Mouse (Mus musculus) liver, embryonic 11.5 days (tissue): ENCODE data around the gene Macrod1. TPM values are rescaled to one million over a fixed set of nuclear protein-coding genes. Genes with fewer than 3 reads are reported as not detected.

Experiments used
- ATAC-seq: fragments of 200-750 bp; cut with Nextera tagmentation; replicated peaks from 2 replicates; pipeline ENCODE4 v1.8.0; 2017; ENCODE audit warnings: moderate number of reproducible peaks, mild to moderate bottlenecking, moderate TSS enrichment, moderate library complexity; ENCODE audit not compliant: low FRiP score
- DNase-seq: peaks from one replicate; pipeline ENCODE4 v3.0.0-alpha.2; 2017; ENCODE audit warnings: low spot score
- H3K27ac ChIP-seq: fragments of 300-500 bp; sonication (generic); 2 replicates; pipeline ENCODE4 v1.5.1; 2014; ENCODE audit warnings: mild to moderate bottlenecking, low read depth, low read length, control low read depth
- H3K27me3 ChIP-seq: fragments of 300-500 bp; sonication (generic); replicated peaks from 2 replicates; pipeline ENCODE4 v1.6.1; 2014; ENCODE audit warnings: low read length, mixed read lengths; ENCODE audit not compliant: control insufficient read depth, insufficient read depth
- H3K36me3 ChIP-seq: fragments of 300-500 bp; sonication (generic); 2 replicates; pipeline ENCODE4 v1.6.1; 2014; ENCODE audit warnings: mild to moderate bottlenecking, low read length, moderate library complexity, mixed read lengths; ENCODE audit not compliant: control insufficient read depth, insufficient read depth
- H3K4me1 ChIP-seq: fragments of 300-500 bp; sonication (generic); replicated peaks from 2 replicates; pipeline ENCODE4 v1.6.1; 2014; ENCODE audit warnings: low read length, mixed read lengths; ENCODE audit not compliant: control insufficient read depth, insufficient read depth
- H3K4me2 ChIP-seq: fragments of 300-500 bp; sonication (generic); 2 replicates; pipeline ENCODE4 v1.6.1; 2014; ENCODE audit warnings: mild to moderate bottlenecking, control low read depth, moderate library complexity
- H3K4me3 ChIP-seq: fragments of 300-500 bp; sonication (generic); 2 replicates; pipeline ENCODE4 v1.5.1; 2014; ENCODE audit warnings: low read depth, low read length, control low read depth
- H3K9ac ChIP-seq: fragments of 300-500 bp; sonication (generic); 2 replicates; pipeline ENCODE4 v1.6.1; 2014; ENCODE audit warnings: low read depth, low read length, control low read depth
- H3K9me3 ChIP-seq: fragments of 300-500 bp; sonication (generic); 2 replicates; pipeline ENCODE4 v1.6.1; 2016; ENCODE audit warnings: low read length, inconsistent platforms, mixed read lengths; ENCODE audit not compliant: control insufficient read depth
- WGBS: fragments of 180-500 bp; shearing (Covaris S2); extraction: QIAGEN DNeasy Blood & Tissue Kit; methylation state at CpG from one replicate; pipeline ENCODE4 v1.1.7; 2014; 5-methylcytosine and 5-hydroxymethylcytosine counted together
- polyA plus RNA-seq: library from polyadenylated mRNA; unstranded; fragments of >200 nt; fragmentation: Nextera tagmentation; extraction: Ambion mirVana; gene quantifications from 2 replicates; pipeline ENCODE4 v1.2.1, GENCODE M21; 2014

The Macrod1 gene
- polyA plus RNA-seq, 1 experiment from 2014 or later, result 5.9 TPM

DNA sequence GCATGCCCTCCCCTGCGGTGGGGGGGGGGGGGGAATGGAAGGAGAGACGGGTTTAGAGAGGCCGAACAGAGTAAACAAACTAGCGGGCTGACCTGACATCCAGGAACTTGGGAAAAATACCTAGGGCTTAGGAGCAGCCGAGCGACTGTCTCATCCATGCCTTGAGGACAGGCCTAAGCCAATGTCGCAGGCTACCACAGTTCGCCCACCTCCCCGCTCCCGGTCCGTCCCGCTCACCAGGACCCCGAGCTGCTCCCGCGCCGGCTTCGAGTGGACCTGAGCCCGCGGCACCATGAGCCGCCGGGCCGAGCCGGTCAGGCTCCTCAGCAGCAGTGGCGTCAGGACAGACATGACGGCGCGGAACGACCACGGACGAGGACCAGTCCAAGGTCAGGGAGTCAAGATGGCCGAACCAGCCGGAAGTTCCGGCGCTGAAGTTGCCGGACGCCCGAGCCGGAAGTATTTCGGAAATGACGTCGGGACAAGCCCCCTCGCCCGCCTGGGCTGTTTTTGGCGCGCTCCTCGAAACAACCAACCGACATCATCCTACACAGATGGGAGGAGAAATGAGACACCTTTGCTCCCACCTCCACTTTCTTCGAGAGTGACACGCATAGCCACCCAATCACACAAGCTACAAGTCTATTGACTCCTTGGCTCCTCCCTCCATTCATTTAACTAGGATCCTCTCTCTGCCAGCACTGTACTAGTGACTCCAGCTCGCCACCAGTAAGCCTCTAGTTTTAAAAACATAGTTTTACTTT lies 160.7 kb downstream of the Macrod1 start, which contains the start of gene Cox8a:
Cox8a (minus strand) TSS at position 455 of the 764 bp plus-strand sequence.
- Histone ChIP-seq H3K9ac (peak within 1 kb of the TSS; percentile 91), H3K9me3 (no peaks in the 10 kb centered on the region), H3K4me3 (peak within 1 kb of the TSS; percentile 83), H3K27me3 (no peaks in the 10 kb centered on the region), H3K4me1 (peaks cover 19% of the 10 kb centered on the region), H3K27ac (peak within 1 kb of the TSS; percentile 67), H3K4me2 (peak within 1 kb of the TSS; percentile 87), H3K36me3 (peaks cover 13% of the 10 kb centered on the region)
- ATAC-seq (peak; percentile 98), DNase-seq (peak; percentile 96)
- under 1% methylated on average over 50 of the region's 50 CpGs for WGBS

GRCm38 (mm10) chr19:7217926-7218267 lies 161.3 kb downstream of the Macrod1 start:
- ATAC-seq (peak; percentile 21; the same call in 1 of the 2 replicates), DNase-seq (no peak)
- peaks cover 19% of the 10 kb centered on the region for H3K4me1 ChIP-seq
- 8% methylated on average over 6 of the region's 6 CpGs for WGBS
- H3K9ac ChIP-seq, result peak overlapping the region; percentile 65
- H3K4me3 ChIP-seq, result peak overlapping the region; percentile 83
- H3K36me3 ChIP-seq, result peaks cover 13% of the 10 kb centered on the region
- peak overlapping the region; percentile 87 for H3K4me2 ChIP-seq
- H3K9me3 ChIP-seq, result no peaks in the 10 kb centered on the region
- no peaks in the 10 kb centered on the region for H3K27me3 ChIP-seq
- peak overlapping the region; percentile 11; the same call in 1 of the 2 replicates for H3K27ac ChIP-seq

DNA sequence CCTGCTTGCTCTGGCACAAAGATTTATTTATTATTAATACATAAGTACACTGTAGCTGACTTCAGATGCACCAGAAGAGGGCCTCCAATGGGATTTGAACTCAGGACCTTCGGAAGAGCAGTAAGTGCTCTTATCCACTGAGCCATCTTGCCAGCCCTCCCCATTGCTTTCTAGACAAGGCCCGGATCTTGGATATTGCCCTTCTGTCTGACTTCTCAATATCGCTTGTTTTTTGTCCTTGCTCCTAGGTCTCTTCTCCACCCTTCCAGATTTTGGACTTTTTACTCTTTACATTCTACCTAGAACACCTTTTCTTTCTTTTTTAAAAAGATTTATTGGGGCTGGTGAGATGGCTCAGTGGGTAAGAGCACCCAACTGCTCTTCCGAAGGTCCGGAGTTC lies 162.1 kb downstream of the Macrod1 start:
- ATAC-seq (no peak), DNase-seq (no peak)
- H3K4me3 ChIP-seq, result no peak overlapping the region
- no peaks in the 10 kb centered on the region for H3K9me3 ChIP-seq
- H3K4me1 ChIP-seq, result peaks cover 19% of the 10 kb centered on the region
- H3K27me3 ChIP-seq, result no peaks in the 10 kb centered on the region
- WGBS, result 87% methylated on average over 5 of the region's 5 CpGs
- H3K9ac ChIP-seq, result no peak overlapping the region
- no peak overlapping the region for H3K27ac ChIP-seq
- peaks cover 11% of the 10 kb centered on the region for H3K36me3 ChIP-seq
- H3K4me2 ChIP-seq, result no peak overlapping the region; the same call in 1 of the 2 replicates

DNA sequence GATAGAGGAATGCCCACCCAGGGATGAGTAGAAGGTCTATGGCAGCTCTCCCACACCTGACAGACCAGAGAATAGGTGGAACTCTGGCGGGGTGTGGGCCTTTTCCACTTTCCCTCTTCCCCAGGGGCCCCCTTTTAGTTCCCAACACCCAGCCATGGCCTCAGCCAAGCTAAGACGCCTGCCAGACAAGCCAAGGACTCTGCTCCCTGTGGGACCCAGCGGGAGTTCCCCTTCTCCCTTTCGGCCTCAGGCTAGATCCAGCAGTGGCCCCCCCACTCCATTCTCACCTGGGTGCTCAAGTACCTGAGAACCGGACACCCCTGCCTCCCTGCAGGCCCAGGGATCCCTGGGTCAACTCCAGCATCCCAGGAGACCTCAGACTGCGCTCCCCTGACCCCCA lies 165.6 kb downstream of the Macrod1 start:
- H3K27ac ChIP-seq, result no peak overlapping the region
- 84% methylated on average over 6 of the region's 6 CpGs for WGBS
- ATAC-seq, result no peak
- H3K36me3 ChIP-seq, result peaks cover 16% of the 10 kb centered on the region; the same call in 1 of the 2 replicates
- no peaks in the 10 kb centered on the region for H3K9me3 ChIP-seq
- H3K4me3 ChIP-seq, result no peak overlapping the region
- H3K9ac ChIP-seq, result no peak overlapping the region
- no peak overlapping the region for H3K4me2 ChIP-seq
- DNase-seq, result no peak
- H3K27me3 ChIP-seq, result no peaks in the 10 kb centered on the region
- peaks cover 7% of the 10 kb centered on the region; the same call in 1 of the 2 replicates for H3K4me1 ChIP-seq

- H3K4me1 ChIP-seq, result no peaks in the 10 kb centered on the region
- H3K36me3 ChIP-seq, result peaks cover 21% of the 10 kb centered on the region; the same call in 1 of the 2 replicates
- no peaks in the 10 kb centered on the region for H3K27me3 ChIP-seq
- ATAC-seq, result no peak
- H3K9me3 ChIP-seq, result no peaks in the 10 kb centered on the region
- no peak for DNase-seq
- H3K4me2 ChIP-seq, result no peak overlapping the region
- no peak overlapping the region for H3K4me3 ChIP-seq
- no peak overlapping the region for H3K27ac ChIP-seq
- H3K9ac ChIP-seq, result no peak overlapping the region
Observed at GRCm38 (mm10) chr19:7223488-7223887, 166.9 kb downstream of the Macrod1 start.

GRCm38 (mm10) chr19:7224253-7224652 lies 167.6 kb downstream of the Macrod1 start:
- Histone ChIP-seq H3K4me3 (no peak overlapping the region), H3K36me3 (peaks cover 24% of the 10 kb centered on the region), H3K4me1 (no peaks in the 10 kb centered on the region), H3K27ac (no peak overlapping the region), H3K4me2 (no peak overlapping the region), H3K9ac (no peak overlapping the region), H3K9me3 (no peaks in the 10 kb centered on the region), H3K27me3 (no peaks in the 10 kb centered on the region)
- no peak for ATAC-seq
- WGBS, result 84% methylated on average over 3 of the region's 3 CpGs
- no peak for DNase-seq

- no peak overlapping the region for H3K4me2 ChIP-seq
- H3K4me3 ChIP-seq, result no peak overlapping the region
- ATAC-seq (no peak), DNase-seq (no peak)
- no peaks in the 10 kb centered on the region for H3K4me1 ChIP-seq
- no peak overlapping the region for H3K9ac ChIP-seq
- H3K9me3 ChIP-seq, result no peaks in the 10 kb centered on the region
- WGBS, result 83% methylated on average over 9 of the region's 9 CpGs
- no peaks in the 10 kb centered on the region for H3K27me3 ChIP-seq
- H3K36me3 ChIP-seq, result peaks cover 33% of the 10 kb centered on the region
- no peak overlapping the region for H3K27ac ChIP-seq
Observed at GRCm38 (mm10) chr19:7225096-7225690, 168.6 kb downstream of the Macrod1 start.

- Histone ChIP-seq H3K9ac (no peak overlapping the region), H3K27me3 (no peaks in the 10 kb centered on the region), H3K27ac (no peak overlapping the region), H3K4me1 (no peaks in the 10 kb centered on the region), H3K9me3 (no peaks in the 10 kb centered on the region), H3K4me3 (no peak overlapping the region), H3K36me3 (peaks cover 35% of the 10 kb centered on the region), H3K4me2 (no peak overlapping the region)
- DNase-seq (no peak), ATAC-seq (no peak)
- WGBS, result 70% methylated on average over 6 of the region's 6 CpGs
Observed at GRCm38 (mm10) chr19:7226511-7226914, 169.9 kb downstream of the Macrod1 start.
